Mouse (Mus musculus) CH12.LX (cell line): Measurements from ENCODE around the gene Sec63. TPM values are rescaled to one million over a fixed set of nuclear protein-coding genes. Genes with fewer than 3 reads are reported as not detected.
A peak's percentile ranks its signal among the peaks of the same experiment; 100 is the strongest.

Experiments
- DNase-seq: peaks from one replicate; pipeline ENCODE4 v3.0.0-alpha.2; 2013; ENCODE audit errors: extremely low read depth
- H3K27ac ChIP-seq: 2 replicates; pipeline ENCODE4 v1.5.1; 2012; ENCODE audit warnings: low read depth, mild to moderate bottlenecking, control low read depth, moderate library complexity; ENCODE audit not compliant: insufficient read depth
- H3K27me3 ChIP-seq: replicated peaks from 2 replicates; pipeline ENCODE3; 2012; ENCODE audit warnings: inconsistent platforms
- H3K36me3 ChIP-seq, 2 experiments: replicated peaks in 1 of 2; 2 replicates each; pipeline versions ENCODE3 to v1.6.1; 2012; ENCODE audit warnings: inconsistent platforms in 1 of 2, low read length in 1 of 2, mild to moderate bottlenecking in 1 of 2, mixed read lengths in 1 of 2, moderate library complexity in 1 of 2; ENCODE audit not compliant: control insufficient read depth in 1 of 2, insufficient read depth in 1 of 2
- H3K4me1 ChIP-seq, 2 experiments: 2 replicates each; pipeline ENCODE4 v1.6.1; 2012; ENCODE audit warnings: inconsistent platforms in 1 of 2, moderate library complexity in 1 of 2; ENCODE audit not compliant: insufficient read depth in 2 of 2, control insufficient read depth in 1 of 2
- H3K4me2 ChIP-seq: 2 replicates; pipeline ENCODE4 v1.6.1; 2012; ENCODE audit warnings: low read depth, mild to moderate bottlenecking, control low read depth; ENCODE audit not compliant: poor library complexity, insufficient read depth, severe bottlenecking
- H3K4me3 ChIP-seq, 3 experiments: fragments of 150-350 bp in 1 of 3; sonication (generic) in 1 of 3; replicated peaks in 1 of 3; 2 replicates each; pipeline versions ENCODE3 to v1.5.1; 2011 to 2012; ENCODE audit warnings: low read depth in 2 of 3, low read length in 2 of 3, mild to moderate bottlenecking in 2 of 3, moderate library complexity in 2 of 3, control low read depth in 1 of 3, improper control_type of control experiment in 1 of 3, inconsistent platforms in 1 of 3, mixed read lengths in 1 of 3; ENCODE audit not compliant: poor library complexity in 1 of 3
- H3K79me2 ChIP-seq: replicated peaks from 2 replicates; pipeline ENCODE4 v1.6.1; 2012; ENCODE audit warnings: mild to moderate bottlenecking, moderate library complexity; ENCODE audit not compliant: control insufficient read depth, poor library complexity, insufficient read depth, severe bottlenecking; ENCODE audit errors: extremely low read depth
- H3K9ac ChIP-seq: 2 replicates; pipeline ENCODE4 v1.6.1; 2012; ENCODE audit warnings: low read depth, mild to moderate bottlenecking, control low read depth, moderate library complexity; ENCODE audit not compliant: insufficient read depth
- H3K9me3 ChIP-seq: replicated peaks from 2 replicates; pipeline ENCODE3; 2012; ENCODE audit warnings: low read length, inconsistent platforms, mixed read lengths
- BHLHE40 ChIP-seq: IDR thresholded peaks from 2 replicates; pipeline ENCODE4 v1.6.1; 2011; ENCODE audit warnings: mild to moderate bottlenecking, low read depth, low read length, improper control_type of control experiment
- CHD2 ChIP-seq: IDR thresholded peaks from 2 replicates; pipeline ENCODE4 v1.6.1; 2011; ENCODE audit warnings: low read length, improper control_type of control experiment
- CTCF ChIP-seq, 2 experiments: IDR thresholded peaks in 1 of 2; conservative IDR thresholded peaks in 1 of 2; 2 replicates each; pipeline ENCODE4 v1.5.1; 2011 to 2012; ENCODE audit warnings: low read depth in 2 of 2, low read length in 2 of 2, improper control_type of control experiment in 1 of 2, inconsistent platforms in 1 of 2, mild to moderate bottlenecking in 1 of 2, moderate library complexity in 1 of 2
- E2F4 ChIP-seq: IDR thresholded peaks from 2 replicates; pipeline ENCODE4 v1.6.1; 2011; ENCODE audit warnings: low read depth, low read length, improper control_type of control experiment; ENCODE audit not compliant: insufficient replicate concordance
- ELF1 ChIP-seq: IDR thresholded peaks from 2 replicates; pipeline ENCODE4 v1.6.1; 2014; ENCODE audit warnings: low read depth, mild to moderate bottlenecking, inconsistent platforms, low read length, improper control_type of control experiment
- EP300 ChIP-seq: IDR thresholded peaks from 2 replicates; pipeline ENCODE4 v1.6.1; 2011; ENCODE audit warnings: low read length, improper control_type of control experiment
- GABPA ChIP-seq: IDR thresholded peaks from 2 replicates; pipeline ENCODE4 v1.6.1; 2012; ENCODE audit warnings: low read depth, low read length, improper control_type of control experiment, inconsistent platforms; ENCODE audit not compliant: insufficient replicate concordance
- HCFC1 ChIP-seq: IDR thresholded peaks from 2 replicates; pipeline ENCODE4 v1.6.1; 2012; ENCODE audit warnings: low read depth, mild to moderate bottlenecking, inconsistent platforms, low read length, improper control_type of control experiment
- IRF4 ChIP-seq: IDR thresholded peaks from 2 replicates; pipeline ENCODE4 v1.6.1; 2014; ENCODE audit warnings: low read depth, mild to moderate bottlenecking, inconsistent platforms, low read length, improper control_type of control experiment
- JUN ChIP-seq: IDR thresholded peaks from 2 replicates; pipeline ENCODE4 v1.6.1; 2011; ENCODE audit warnings: low read depth, mild to moderate bottlenecking, low read length, improper control_type of control experiment, moderate library complexity; ENCODE audit not compliant: insufficient read depth
- JUND ChIP-seq: conservative IDR thresholded peaks from 2 replicates; pipeline ENCODE4 v1.6.1; 2011; ENCODE audit warnings: low read depth, low read length, improper control_type of control experiment
- KAT2A ChIP-seq: IDR thresholded peaks from 2 replicates; pipeline ENCODE4 v1.6.1; 2012; ENCODE audit warnings: low read length, improper control_type of control experiment, inconsistent platforms; ENCODE audit not compliant: insufficient replicate concordance
- MAFK ChIP-seq: IDR thresholded peaks from 2 replicates; pipeline ENCODE4 v1.6.1; 2011; ENCODE audit warnings: low read length, improper control_type of control experiment; ENCODE audit not compliant: insufficient replicate concordance
- MAX ChIP-seq: IDR thresholded peaks from 2 replicates; pipeline ENCODE4 v1.6.1; 2011; ENCODE audit warnings: low read length, improper control_type of control experiment
- MXI1 ChIP-seq: IDR thresholded peaks from 2 replicates; pipeline ENCODE4 v1.6.1; 2011; ENCODE audit warnings: mild to moderate bottlenecking, low read depth, low read length, improper control_type of control experiment
- MYC ChIP-seq: IDR thresholded peaks from 2 replicates; pipeline ENCODE4 v1.6.1; 2011; ENCODE audit warnings: low read depth, mild to moderate bottlenecking, improper control_type of control experiment, low read length
- NELFE ChIP-seq: IDR thresholded peaks from 2 replicates; pipeline ENCODE4 v1.6.1; 2011; ENCODE audit warnings: low read depth, low read length, improper control_type of control experiment
- NRF1 ChIP-seq: IDR thresholded peaks from 2 replicates; pipeline ENCODE4 v1.6.1; 2014; ENCODE audit warnings: low read depth, mild to moderate bottlenecking, inconsistent platforms, low read length, improper control_type of control experiment, moderate library complexity
- POLR2AphosphoS2 ChIP-seq: IDR thresholded peaks from 2 replicates; pipeline ENCODE4 v1.6.1; 2011; ENCODE audit warnings: low read depth, low read length, improper control_type of control experiment
- RAD21 ChIP-seq: IDR thresholded peaks from 2 replicates; pipeline ENCODE4 v1.6.1; 2011; ENCODE audit warnings: low read depth, mild to moderate bottlenecking, low read length, improper control_type of control experiment, moderate library complexity
- SIN3A ChIP-seq: IDR thresholded peaks from 2 replicates; pipeline ENCODE4 v1.6.1; 2012; ENCODE audit warnings: low read length, improper control_type of control experiment, inconsistent platforms
- SMC3 ChIP-seq: IDR thresholded peaks from 2 replicates; pipeline ENCODE4 v1.6.1; 2011; ENCODE audit warnings: low read depth, low read length, improper control_type of control experiment
- TBP ChIP-seq: conservative IDR thresholded peaks from 2 replicates; pipeline ENCODE4 v1.6.1; 2011; ENCODE audit warnings: low read depth, low read length, improper control_type of control experiment
- TCF12 ChIP-seq: IDR thresholded peaks from 2 replicates; pipeline ENCODE4 v1.6.1; 2014; ENCODE audit warnings: low read depth, mild to moderate bottlenecking, inconsistent platforms, low read length, improper control_type of control experiment
- USF1 ChIP-seq: IDR thresholded peaks from 2 replicates; pipeline ENCODE4 v1.6.1; 2014; ENCODE audit warnings: low read depth, mild to moderate bottlenecking, inconsistent platforms, low read length, improper control_type of control experiment
- USF2 ChIP-seq: conservative IDR thresholded peaks from 2 replicates; pipeline ENCODE4 v1.6.1; 2011; ENCODE audit warnings: low read depth, low read length, improper control_type of control experiment
- ZC3H11A ChIP-seq: IDR thresholded peaks from 2 replicates; pipeline ENCODE4 v1.6.1; 2012; ENCODE audit warnings: low read depth, mild to moderate bottlenecking, inconsistent platforms, low read length, improper control_type of control experiment
- ZKSCAN1 ChIP-seq: IDR thresholded peaks from 2 replicates; pipeline ENCODE4 v1.6.1; 2012; ENCODE audit warnings: low read depth, inconsistent platforms, low read length, improper control_type of control experiment, borderline replicate concordance
- ZMIZ1 ChIP-seq: IDR thresholded peaks from 2 replicates; pipeline ENCODE4 v1.6.1; 2012; ENCODE audit warnings: low read depth, mild to moderate bottlenecking, inconsistent platforms, low read length, improper control_type of control experiment
- ZNF384 ChIP-seq: IDR thresholded peaks from 2 replicates; pipeline ENCODE4 v1.6.1; 2012; ENCODE audit warnings: low read depth, low read length, improper control_type of control experiment, inconsistent platforms
- dilution Hi-C: fragments of 300-500 bp; cut with MboI; formaldehyde crosslinking; loops from 2 replicates; pipeline ENCODE4 v1.14.3; 2020; ENCODE audit warnings: low sequenced_read_pairs; ENCODE audit not compliant: extremely low pct_unique_long_range_greater_than_20kb, extremely low pct_ligation_motif_present
- in situ Hi-C: fragments of 300-500 bp; cut with MboI; formaldehyde crosslinking; loops from 3 replicates; pipeline ENCODE4 v1.14.3; 2019; ENCODE audit warnings: low sequenced_read_pairs, low pct_ligation_motif_present, low pct_unique_long_range_greater_than_20kb, mixed read lengths
- polyA plus RNA-seq: library from polyadenylated mRNA; unstranded; fragments of >175 nt; gene quantifications from 2 replicates; pipeline ENCODE4 v1.2.1, GENCODE M21; 2012; ENCODE audit warnings: low read depth; ENCODE audit not compliant: insufficient read length
- total RNA-seq, 2 experiments: library from RNA; depleted of rRNA; stranded (reverse); fragments of 300-350 nt in 1 of 2; fragments of >200 nt in 1 of 2; gene quantifications; 2 replicates each; pipeline ENCODE4 v1.2.3; 2012 to 2014

Gene Sec63
- total and polyA plus RNA-seq, 3 experiments: 20.5 to 74.9 (median 26.2) TPM

GRCm38 (mm10) chr10:42841531-42842195, 80.4 kb downstream of the Sec63 start:
- H3K4me3 ChIP-seq: no peak overlapping the region
- no peak overlapping the region for H3K4me2 ChIP-seq
- DNase-seq: no peak
- no peaks in the 10 kb centered on the region for H3K27me3 ChIP-seq
- no peaks in the 10 kb centered on the region for H3K9me3 ChIP-seq
- in situ Hi-C loops (no loop called here), dilution Hi-C loops (no loop called here)
- H3K36me3 ChIP-seq: peaks cover 0 to 25% of the 10 kb centered on the region in 2 experiments
- no peak for TF ChIP-seq EP300
- TF ChIP-seq BHLHE40: no peak
- no peak for TF ChIP-seq ZNF384
- TF ChIP-seq TCF12: no peak
- TF ChIP-seq MAFK: no peak
- no peak for TF ChIP-seq TBP
- peak; percentile 41 for TF ChIP-seq SMC3
- TF ChIP-seq MYC: no peak
- peak; percentile 14 to 49; a peak in 2 of 4 replicates for TF ChIP-seq CTCF (conservative IDR thresholded peaks at IDR 0.05 in 1 of 2, IDR thresholded peaks at IDR 0.05 in 1 of 2; ENCODE audit: low read depth in 2 of 2, low read length in 2 of 2)
- no peak for TF ChIP-seq ZMIZ1
- no peak for TF ChIP-seq NELFE
- TF ChIP-seq CHD2: no peak
- TF ChIP-seq MXI1: no peak
- no peak for TF ChIP-seq ZKSCAN1
- TF ChIP-seq POLR2AphosphoS2: no peak
- no peak for TF ChIP-seq JUND
- H3K4me1 ChIP-seq: peaks cover 0 to 39% of the 10 kb centered on the region in 2 experiments; a peak in 3 of 4 replicates
- H3K27ac ChIP-seq: no peak overlapping the region
- H3K79me2 ChIP-seq: no peaks in the 10 kb centered on the region
- H3K9ac ChIP-seq: no peak overlapping the region

GRCm38 (mm10) chr10:42842358-42842757, 81.1 kb downstream of the Sec63 start:
- no peak overlapping the region for H3K4me2 ChIP-seq
- no peak overlapping the region for H3K4me3 ChIP-seq
- dilution Hi-C loops (no loop called here), in situ Hi-C loops (no loop called here)
- H3K27me3 ChIP-seq: no peaks in the 10 kb centered on the region
- H3K4me1 ChIP-seq: peaks cover 0 to 43% of the 10 kb centered on the region in 2 experiments; a peak in 3 of 4 replicates
- H3K9ac ChIP-seq: no peak overlapping the region
- H3K79me2 ChIP-seq: no peaks in the 10 kb centered on the region
- DNase-seq: no peak
- peaks cover 0 to 19% of the 10 kb centered on the region in 2 experiments for H3K36me3 ChIP-seq
- H3K9me3 ChIP-seq: no peaks in the 10 kb centered on the region
- TF ChIP-seq USF2 (no peak), JUND (no peak), USF1 (no peak), JUN (no peak), E2F4 (no peak), ZC3H11A (no peak; the same call in 1 of the 2 replicates), CTCF (conservative IDR thresholded peaks at IDR 0.05 in 1 of 2, IDR thresholded peaks at IDR 0.05 in 1 of 2; ENCODE audit: low read depth in 2 of 2, low read length in 2 of 2) (peak; percentile 55 to 69; a peak in 3 of 4 replicates), RAD21 (peak; percentile 56), GABPA (no peak), MYC (no peak), NRF1 (no peak), SMC3 (peak; percentile 78), ELF1 (no peak), MAX (no peak), ZNF384 (no peak), MXI1 (no peak), IRF4 (no peak), MAFK (no peak), HCFC1 (no peak), TCF12 (no peak), SIN3A (no peak), KAT2A (no peak), CHD2 (no peak)
- no peak overlapping the region for H3K27ac ChIP-seq
